Mouse (Mus musculus): Measurements from ENCODE around the gene Actbl2. TPM values are rescaled to one million over a fixed set of nuclear protein-coding genes. Genes with fewer than 3 reads are reported as not detected.

The Actbl2 gene
- not detected for polyA plus RNA-seq (2015; fragmentation: Illumina TruSeq; extraction: RNeasy Lipid Tissue Mini Kit (QIAGEN cat#74804); ENCODE audit: insufficient read depth, low replicate concordance)

DNA sequence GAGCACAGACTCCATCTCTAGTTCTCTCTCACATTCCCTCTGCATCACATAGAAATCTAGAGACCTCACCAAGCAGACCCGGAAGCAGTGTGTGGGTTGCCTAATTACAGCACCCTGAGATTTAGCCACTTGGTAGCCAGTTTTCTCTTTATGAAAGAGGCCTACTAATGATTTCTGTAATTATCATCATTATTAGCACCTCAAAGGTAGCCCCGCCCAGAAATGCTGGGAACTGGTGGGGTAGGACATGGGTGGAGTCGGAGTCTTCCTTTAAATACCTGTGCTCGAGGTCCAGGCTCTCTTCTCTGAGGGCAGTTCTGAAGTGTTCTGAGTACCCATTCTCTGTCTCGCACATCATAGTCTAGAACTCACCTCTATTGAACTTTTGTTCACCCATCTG, at the start of gene Actbl2:
Actbl2 (plus strand) TSS at position 301 of the 400 bp plus-strand sequence.

Other genes with a start within 250 kb of the Actbl2 start
- gene Gpbp1, start 235.1 kb downstream of the Actbl2 start, polyA plus RNA-seq (2015; fragmentation: Illumina TruSeq; extraction: RNeasy Lipid Tissue Mini Kit (QIAGEN cat#74804); ENCODE audit: insufficient read depth, low replicate concordance) = 178 TPM

Measured in spleen, adult 10 weeks (tissue).